Mouse (Mus musculus): ENCODE data around the gene Ascl3.

The Ascl3 gene

GRCm38 (mm10) chr7:109710069-109710468 lies 21.5 kb downstream of the Ascl3 start:
- no peak for DNase-seq (ENCODE audit: low spot score in 2 of 2)

- no peak for DNase-seq (ENCODE audit: low spot score in 2 of 2)
Measured at GRCm38 (mm10) chr7:109708961-109709382, 22.6 kb downstream of the Ascl3 start.

GRCm38 (mm10) chr7:109707023-109707785 lies 24.3 kb downstream of the Ascl3 start:
- peak in 1 of 2 experiments; percentile 53 for DNase-seq (ENCODE audit: low spot score in 2 of 2)

- no peak for DNase-seq (ENCODE audit: low spot score in 2 of 2)
Measured at GRCm38 (mm10) chr7:109704461-109704860, 27.1 kb downstream of the Ascl3 start.

- no peak for DNase-seq (ENCODE audit: low spot score in 2 of 2)
Measured at GRCm38 (mm10) chr7:109704016-109704377, 27.5 kb downstream of the Ascl3 start.

GRCm38 (mm10) chr7:109703190-109704015 lies 28.1 kb downstream of the Ascl3 start, which contains the start of the genes St5 and Akip1:
Gene St5 (minus strand): TSS chr7:109703605.
Gene Akip1 (plus strand): TSS chr7:109703690.
- peak; percentile 70 to 93 for DNase-seq (ENCODE audit: low spot score in 2 of 2)

GRCm38 (mm10) chr7:109702721-109703120 lies 28.8 kb downstream of the Ascl3 start:
- DNase-seq (ENCODE audit: low spot score in 2 of 2) = no peak

- DNase-seq (ENCODE audit: low spot score in 2 of 2) = no peak
Measured at GRCm38 (mm10) chr7:109700213-109700612, 31.3 kb downstream of the Ascl3 start.

GRCm38 (mm10) chr7:109695339-109695726 lies 36.2 kb downstream of the Ascl3 start:
- no peak for DNase-seq (ENCODE audit: low spot score in 2 of 2)

GRCm38 (mm10) chr7:109694576-109695338 lies 36.8 kb downstream of the Ascl3 start:
- DNase-seq (ENCODE audit: low spot score in 2 of 2) = no peak

- no peak for DNase-seq (ENCODE audit: low spot score in 2 of 2)
Measured at GRCm38 (mm10) chr7:109690961-109691360, 40.6 kb downstream of the Ascl3 start.

- no peak for DNase-seq (ENCODE audit: low spot score in 2 of 2)
Measured at GRCm38 (mm10) chr7:109690101-109690500, 41.4 kb downstream of the Ascl3 start.

- no peak for DNase-seq (ENCODE audit: low spot score in 2 of 2)
Measured at GRCm38 (mm10) chr7:109686585-109687128, 44.9 kb downstream of the Ascl3 start.

- DNase-seq (ENCODE audit: low spot score in 2 of 2) = no peak
Measured at GRCm38 (mm10) chr7:109680879-109681278, 50.6 kb downstream of the Ascl3 start.

- no peak for DNase-seq (ENCODE audit: low spot score in 2 of 2)
Measured at GRCm38 (mm10) chr7:109680284-109680683, 51.2 kb downstream of the Ascl3 start.

Measured in left cerebral cortex, adult 9 months (tissue).